Mouse (Mus musculus) lung, adult 2 months (tissue): ENCODE data around the gene Fabp7.

Experiments used
- CTCF ChIP-seq: fragments of 200-500 bp; IDR thresholded peaks from 2 replicates; pipeline ENCODE4 v1.5.1; 2011; ENCODE audit warnings: mild to moderate bottlenecking, low read length, control low read depth; ENCODE audit not compliant: insufficient read depth
- POLR2A ChIP-seq: fragments of 200-500 bp; IDR thresholded peaks from 2 replicates; pipeline ENCODE4 v1.6.1; 2011; ENCODE audit warnings: low read depth, mild to moderate bottlenecking, control low read depth, low read length, borderline replicate concordance; ENCODE audit errors: extremely low read depth

DNA sequence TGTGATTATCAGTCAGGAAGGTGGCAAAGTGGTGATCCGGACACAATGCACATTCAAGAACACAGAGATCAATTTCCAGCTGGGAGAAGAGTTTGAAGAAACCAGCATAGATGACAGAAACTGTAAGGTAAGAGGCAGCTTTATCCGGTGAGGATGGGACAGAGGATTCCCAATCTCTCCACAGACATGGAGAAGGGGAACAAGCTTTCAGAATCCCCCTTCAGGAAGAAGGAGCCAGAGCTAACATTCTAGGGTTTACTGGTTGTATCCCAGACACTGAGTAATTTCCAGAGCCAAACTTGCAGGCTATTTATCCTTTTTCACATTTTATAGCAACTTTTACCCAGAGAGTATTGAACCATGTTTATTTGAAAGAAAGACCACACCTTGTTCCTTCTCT is 871 bp downstream of the Fabp7 start:
- TF ChIP-seq CTCF (no peak), POLR2A (no peak)
